Mouse (Mus musculus) small intestine, adult 2 months (tissue): ENCODE data around the gene Gm17482.

Experiments used
- CTCF ChIP-seq: fragments of 200-500 bp; IDR thresholded peaks from 2 replicates; pipeline ENCODE4 v1.5.1; 2012; ENCODE audit warnings: low read depth, mild to moderate bottlenecking, control low read depth, inconsistent platforms, low read length, moderate library complexity, mixed read lengths; ENCODE audit not compliant: insufficient replicate concordance, insufficient read length; ENCODE audit errors: extremely low read depth
- POLR2A ChIP-seq: fragments of 200-500 bp; IDR thresholded peaks from 2 replicates; pipeline ENCODE4 v1.6.1; 2012; ENCODE audit warnings: low read depth, mild to moderate bottlenecking, control low read depth, inconsistent platforms, low read length, moderate library complexity

DNA sequence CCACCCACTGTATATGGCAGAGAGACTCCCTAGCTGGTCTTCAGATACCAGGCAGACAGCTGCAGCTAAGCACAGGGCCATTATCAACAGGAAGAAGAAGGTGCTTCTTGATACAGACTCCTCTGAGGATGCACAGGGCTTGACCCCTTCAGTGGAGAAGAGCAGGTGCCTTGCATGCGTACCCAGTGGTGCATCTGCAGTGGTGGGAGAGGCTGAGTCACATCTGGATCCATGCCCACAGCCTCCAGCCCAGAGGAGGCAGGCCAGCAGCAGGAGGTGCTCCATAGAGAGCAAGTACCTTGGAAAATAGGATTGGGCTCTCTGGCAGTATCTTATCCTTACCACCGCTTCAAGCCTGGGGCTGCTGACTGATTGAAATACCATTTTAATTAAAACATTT is 66.7 kb downstream of the Gm17482 start:
- no peak for TF ChIP-seq CTCF
- TF ChIP-seq POLR2A: no peak
